Mouse (Mus musculus): ENCODE results near the gene Kank2. TPM values are rescaled to one million over a fixed set of nuclear protein-coding genes. Genes with fewer than 3 reads are reported as not detected.

Kank2 gene
- polyA plus RNA-seq, 1 experiment from 2014 or later, result 19.9 TPM

DNA sequence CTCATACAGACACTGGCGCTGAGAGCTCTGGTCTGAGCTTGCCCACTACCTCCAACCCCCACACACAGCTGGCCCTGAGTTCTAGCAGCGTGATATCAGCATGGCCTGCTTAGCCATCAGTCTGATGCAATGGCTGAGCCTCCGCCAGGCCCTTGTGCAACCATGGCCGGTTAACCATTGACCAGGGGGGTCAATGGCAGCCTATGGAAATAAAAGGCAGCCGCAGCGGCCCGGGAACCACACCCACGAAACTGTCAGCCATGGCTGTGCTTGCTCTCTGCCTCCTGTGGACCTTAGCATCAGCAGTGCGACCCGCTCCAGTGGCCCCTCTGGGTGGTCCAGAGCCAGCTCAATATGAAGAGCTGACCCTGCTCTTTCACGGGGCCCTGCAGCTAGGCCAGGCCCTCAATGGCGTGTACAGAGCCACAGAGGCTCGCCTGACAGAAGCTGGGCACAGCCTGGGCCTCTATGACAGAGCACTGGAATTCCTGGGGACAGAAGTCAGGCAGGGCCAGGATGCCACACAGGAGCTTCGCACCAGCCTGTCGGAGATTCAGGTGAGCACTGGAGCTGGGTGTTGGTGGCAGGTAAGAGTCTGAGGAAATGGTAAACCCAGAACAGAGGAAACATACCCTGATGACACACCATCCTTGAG, 36.8 kb upstream of the Kank2 start, which contains the start of gene Angptl8:
Gene Angptl8, plus strand, starts transcription at position 253 of the 655 bp plus-strand sequence.
- Histone ChIP-seq H3K4me3 (replicated peaks) (no peak within 1 kb of the TSS), H3K4me1 (replicated peaks) (no peaks in the 10 kb centered on the region), H3K4me2 (no peak within 1 kb of the TSS), H3K27me3 (no peaks in the 10 kb centered on the region), H3K27ac (no peak within 1 kb of the TSS), H3K9ac (replicated peaks) (no peak within 1 kb of the TSS), H3K9me3 (no peaks in the 10 kb centered on the region), H3K36me3 (peaks cover 92% of the 10 kb centered on the region)
- WGBS, result 91% methylated on average over 15 of the region's 15 CpGs
- ATAC-seq (ENCODE audit: insufficient number of reproducible peaks, insufficient read depth, low FRiP score, low TSS enrichment, low read depth), result no peak

DNA sequence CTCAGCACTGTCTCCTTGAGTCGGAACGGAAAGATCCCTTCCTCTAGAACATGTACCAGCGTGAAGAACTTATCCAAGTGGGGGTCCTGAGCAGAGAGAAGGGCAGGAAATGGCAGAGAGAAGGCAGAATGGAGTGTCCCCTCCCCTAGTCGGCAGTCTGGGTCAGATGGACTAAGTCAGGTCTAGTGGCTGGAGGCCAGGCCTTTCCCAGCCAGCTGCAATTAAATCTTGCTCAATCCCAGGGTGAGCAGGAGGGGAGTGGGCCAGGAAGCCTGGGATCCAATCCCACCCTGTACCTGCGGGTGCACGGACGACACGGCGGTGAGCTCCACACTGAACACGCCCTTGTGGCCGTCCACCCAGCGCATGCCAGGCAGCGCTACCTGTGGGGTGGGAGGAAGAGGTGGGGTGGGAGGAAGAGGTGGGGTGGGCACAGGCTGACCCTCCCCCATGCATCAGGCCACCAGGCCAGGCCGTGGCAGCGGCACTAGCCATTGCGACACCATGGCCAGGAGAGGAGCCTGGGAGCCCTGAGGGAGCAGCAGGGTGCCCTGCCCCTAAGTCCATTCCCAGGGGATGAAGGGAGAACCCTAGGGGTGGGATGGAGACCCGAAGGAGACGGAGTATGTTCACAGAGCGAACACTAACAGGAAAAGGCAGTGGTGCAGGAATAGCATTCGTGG, 33.2 kb upstream of the Kank2 start:
- no peak overlapping the region for H3K4me3 ChIP-seq (replicated peaks)
- no peak for ATAC-seq (ENCODE audit: insufficient number of reproducible peaks, insufficient read depth, low FRiP score, low TSS enrichment, low read depth)
- H3K9ac ChIP-seq (replicated peaks), result 0 out of 2 replicates have a peak overlapping the region, but pooled peaks have one; percentile 27
- H3K4me2 ChIP-seq, result no peak overlapping the region
- H3K4me1 ChIP-seq (replicated peaks), result no peaks in the 10 kb centered on the region
- H3K27ac ChIP-seq, result no peak overlapping the region
- H3K27me3 ChIP-seq, result no peaks in the 10 kb centered on the region
- no peaks in the 10 kb centered on the region for H3K9me3 ChIP-seq
- WGBS, result 89% methylated on average over 20 of the region's 20 CpGs
- peaks cover 93% of the 10 kb centered on the region for H3K36me3 ChIP-seq

DNA sequence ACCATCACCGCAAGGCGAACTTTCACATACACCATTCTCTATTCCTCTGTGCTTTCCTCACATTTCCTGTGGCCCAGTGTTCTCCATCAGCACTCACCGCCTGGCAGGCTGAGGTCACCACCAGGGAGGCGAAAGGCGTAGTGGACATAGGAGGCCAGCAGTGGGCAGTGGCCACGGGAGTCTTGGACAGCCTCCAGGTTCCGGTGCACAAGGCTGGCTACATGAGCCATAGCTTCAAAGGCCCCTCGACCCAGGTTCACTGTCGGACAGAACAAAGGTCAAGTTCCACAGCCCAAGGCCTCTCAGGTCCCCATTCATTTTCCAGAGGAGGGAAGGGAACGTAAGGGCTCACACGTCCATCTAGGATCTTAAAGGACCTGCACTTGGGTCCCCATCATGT, 32.4 kb upstream of the Kank2 start:
- H3K27ac ChIP-seq, result no peak overlapping the region
- no peaks in the 10 kb centered on the region for H3K9me3 ChIP-seq
- no peak overlapping the region for H3K4me2 ChIP-seq
- H3K9ac ChIP-seq (replicated peaks), result no peak overlapping the region
- 86% methylated on average over 11 of the region's 11 CpGs for WGBS
- H3K27me3 ChIP-seq, result no peaks in the 10 kb centered on the region
- no peak overlapping the region for H3K4me3 ChIP-seq (replicated peaks)
- peaks cover 89% of the 10 kb centered on the region for H3K36me3 ChIP-seq
- no peaks in the 10 kb centered on the region for H3K4me1 ChIP-seq (replicated peaks)
- no peak for ATAC-seq (ENCODE audit: insufficient number of reproducible peaks, insufficient read depth, low FRiP score, low TSS enrichment, low read depth)

DNA sequence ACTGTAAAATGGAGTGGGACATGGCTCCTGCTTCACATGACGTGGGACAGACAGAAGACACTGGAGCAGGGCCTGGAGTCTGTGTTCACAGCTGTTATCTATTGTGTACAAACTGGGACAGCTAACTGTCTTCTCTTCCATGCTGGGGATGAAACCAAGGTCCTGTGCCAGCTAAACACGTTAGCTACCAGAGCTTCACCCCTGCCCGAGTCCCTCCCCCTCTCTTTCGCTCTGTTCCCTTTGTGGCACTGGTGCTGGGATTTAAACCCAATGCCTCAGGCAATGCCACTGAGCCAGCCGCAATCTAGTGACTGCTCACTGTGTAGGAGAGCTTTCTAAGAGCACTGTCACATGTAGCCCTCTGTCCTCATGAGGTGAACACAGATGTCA, 31.9 kb upstream of the Kank2 start:
- Histone ChIP-seq H3K27ac (no peak overlapping the region), H3K9ac (replicated peaks) (no peak overlapping the region), H3K4me2 (no peak overlapping the region), H3K27me3 (no peaks in the 10 kb centered on the region), H3K9me3 (no peaks in the 10 kb centered on the region), H3K4me3 (replicated peaks) (no peak overlapping the region), H3K4me1 (replicated peaks) (no peaks in the 10 kb centered on the region), H3K36me3 (peaks cover 87% of the 10 kb centered on the region)
- WGBS, result 89% methylated on average over 5 of the region's 5 CpGs
- no peak for ATAC-seq (ENCODE audit: insufficient number of reproducible peaks, insufficient read depth, low FRiP score, low TSS enrichment, low read depth)

DNA sequence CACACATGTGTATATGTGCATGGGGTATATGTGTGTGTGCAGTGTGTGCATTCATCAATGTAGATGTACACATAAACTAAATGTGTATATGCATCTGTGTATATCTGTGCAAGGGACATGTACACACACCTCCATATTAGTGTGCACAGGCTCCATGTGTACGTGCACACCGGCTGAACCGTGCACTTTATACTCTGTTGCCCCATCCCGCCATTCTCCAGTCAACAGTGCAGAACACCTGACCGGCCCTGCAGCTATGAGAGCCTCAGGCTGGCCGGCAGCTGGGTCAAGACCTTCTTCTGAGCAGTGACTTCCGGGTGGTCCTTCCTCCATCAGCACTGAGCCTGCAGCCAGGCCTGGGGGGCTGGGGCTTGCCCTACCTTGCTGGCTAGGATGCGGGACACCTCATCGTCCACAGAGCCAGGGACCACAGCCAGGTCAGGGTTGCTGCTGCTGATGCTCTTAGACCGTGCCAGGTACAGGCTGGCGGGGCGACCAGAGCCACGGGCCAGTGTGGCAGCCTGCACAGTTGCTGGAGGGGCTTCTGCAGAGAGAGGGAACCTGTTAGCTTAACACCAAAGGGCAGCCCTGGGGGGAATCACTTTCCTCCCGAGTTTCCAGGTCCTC, 31.4 kb upstream of the Kank2 start:
- H3K4me1 ChIP-seq (replicated peaks), result no peaks in the 10 kb centered on the region
- H3K9ac ChIP-seq (replicated peaks), result no peak overlapping the region
- H3K27ac ChIP-seq, result no peak overlapping the region
- H3K9me3 ChIP-seq, result no peaks in the 10 kb centered on the region
- H3K27me3 ChIP-seq, result no peaks in the 10 kb centered on the region
- H3K4me2 ChIP-seq, result no peak overlapping the region
- ATAC-seq (ENCODE audit: insufficient number of reproducible peaks, insufficient read depth, low FRiP score, low TSS enrichment, low read depth), result no peak
- peaks cover 87% of the 10 kb centered on the region for H3K36me3 ChIP-seq
- WGBS, result 91% methylated on average over 14 of the region's 14 CpGs
- H3K4me3 ChIP-seq (replicated peaks), result no peak overlapping the region

DNA sequence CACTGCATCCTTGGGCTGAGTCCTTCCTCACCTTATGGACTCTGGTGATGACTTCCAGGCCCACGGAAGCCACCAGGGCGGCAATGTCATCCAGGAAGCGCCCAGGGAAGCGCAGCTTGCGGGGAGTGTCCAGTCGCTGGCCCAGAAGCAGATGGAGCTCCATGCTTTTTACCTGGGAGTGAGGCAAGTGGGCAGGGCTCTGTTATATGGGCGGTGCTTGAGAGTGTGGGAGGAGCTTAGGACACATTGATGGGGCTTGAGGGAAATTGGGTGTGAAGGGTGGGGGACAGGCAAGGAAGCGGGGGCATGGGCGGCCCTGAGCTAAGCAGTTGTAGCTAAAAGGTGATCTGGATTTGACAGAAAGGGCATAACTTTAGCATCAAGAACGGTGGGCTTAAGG, 25.8 kb upstream of the Kank2 start:
- 61% methylated on average over 10 of the region's 10 CpGs for WGBS
- Histone ChIP-seq H3K4me2 (no peak overlapping the region), H3K9me3 (no peaks in the 10 kb centered on the region), H3K4me3 (replicated peaks) (no peak overlapping the region), H3K27ac (no peak overlapping the region), H3K36me3 (peaks cover 72% of the 10 kb centered on the region), H3K27me3 (no peaks in the 10 kb centered on the region), H3K9ac (replicated peaks) (no peak overlapping the region), H3K4me1 (replicated peaks) (no peaks in the 10 kb centered on the region)
- ATAC-seq (ENCODE audit: insufficient number of reproducible peaks, insufficient read depth, low FRiP score, low TSS enrichment, low read depth), result no peak

DNA sequence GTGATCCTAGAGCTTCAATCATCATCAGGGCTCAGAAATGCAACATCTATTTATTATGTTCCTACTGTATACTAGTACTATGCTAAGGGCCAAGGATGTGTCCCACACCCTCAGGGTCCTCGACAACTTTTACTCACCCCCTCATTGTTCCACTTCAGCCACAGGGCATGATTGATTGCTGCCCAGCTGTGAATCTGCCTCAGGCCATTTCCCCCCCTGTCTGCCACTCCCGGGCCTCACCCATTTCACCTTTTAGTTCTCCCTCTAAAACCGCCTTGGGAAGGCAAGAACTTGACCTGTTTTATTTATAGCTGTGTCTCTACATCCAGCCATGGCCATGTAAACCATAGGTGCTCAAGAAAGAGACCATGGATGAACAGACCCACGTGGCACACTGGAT, 25.4 kb upstream of the Kank2 start:
- 62% methylated on average over 4 of the region's 4 CpGs for WGBS

DNA sequence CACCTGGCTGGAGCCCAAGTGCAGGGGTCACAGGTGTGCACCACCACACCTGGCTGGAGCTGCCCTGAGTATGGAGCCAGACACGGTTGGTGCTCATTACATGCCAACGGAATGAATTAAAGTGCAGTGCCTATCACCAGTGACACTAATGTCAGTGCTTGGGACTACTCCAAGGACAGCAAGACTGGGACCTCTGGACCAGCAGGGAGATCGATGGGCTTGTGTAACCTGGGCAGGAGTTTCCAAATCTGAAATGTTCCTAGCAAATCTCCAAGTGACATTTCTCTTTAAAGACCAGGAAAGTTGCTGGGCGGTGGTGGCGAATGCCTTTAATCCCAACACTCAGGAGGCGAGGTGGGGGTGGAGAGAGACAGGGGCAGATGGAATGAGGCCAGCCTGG, 24.1 kb upstream of the Kank2 start:
- Histone ChIP-seq H3K4me1 (replicated peaks) (no peaks in the 10 kb centered on the region), H3K9ac (replicated peaks) (no peak overlapping the region), H3K9me3 (no peaks in the 10 kb centered on the region), H3K27ac (no peak overlapping the region), H3K36me3 (peaks cover 72% of the 10 kb centered on the region), H3K4me2 (no peak overlapping the region), H3K27me3 (no peaks in the 10 kb centered on the region), H3K4me3 (replicated peaks) (no peak overlapping the region)
- 82% methylated on average over 6 of the region's 6 CpGs for WGBS
- ATAC-seq (ENCODE audit: insufficient number of reproducible peaks, insufficient read depth, low FRiP score, low TSS enrichment, low read depth), result no peak

More for the DNA sequence above, 25.4 kb upstream of the Kank2 start:
- Histone ChIP-seq H3K9ac (replicated peaks) (no peak overlapping the region), H3K9me3 (no peaks in the 10 kb centered on the region), H3K4me1 (replicated peaks) (no peaks in the 10 kb centered on the region), H3K4me3 (replicated peaks) (no peak overlapping the region), H3K4me2 (no peak overlapping the region), H3K27ac (no peak overlapping the region), H3K36me3 (peaks cover 72% of the 10 kb centered on the region), H3K27me3 (no peaks in the 10 kb centered on the region)
- ATAC-seq (ENCODE audit: insufficient number of reproducible peaks, insufficient read depth, low FRiP score, low TSS enrichment, low read depth), result no peak

DNA sequence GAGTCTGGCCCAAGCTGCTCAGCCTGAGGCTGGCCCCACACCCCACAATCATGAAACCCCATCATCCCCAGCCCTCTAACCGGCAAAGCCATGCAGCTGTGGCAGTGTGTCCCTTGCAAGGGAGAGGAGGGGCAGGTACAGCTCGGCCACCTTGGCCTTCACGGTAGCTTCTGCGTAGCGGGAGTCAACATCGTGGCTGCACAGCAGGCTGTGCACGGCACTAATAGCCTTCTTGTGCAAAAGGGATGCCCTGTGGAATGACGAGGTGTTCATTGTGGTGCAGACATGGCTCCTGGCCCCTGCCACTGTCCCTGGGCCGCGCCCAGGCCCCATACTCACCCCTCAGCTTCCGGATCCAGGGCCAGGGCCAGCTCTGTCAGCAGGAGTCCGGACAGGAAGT, 21.6 kb upstream of the Kank2 start:
- Histone ChIP-seq H3K4me3 (replicated peaks) (no peak overlapping the region), H3K4me1 (replicated peaks) (no peaks in the 10 kb centered on the region), H3K9me3 (no peaks in the 10 kb centered on the region), H3K27ac (no peak overlapping the region), H3K9ac (replicated peaks) (0 out of 2 replicates have a peak overlapping the region, but pooled peaks have one; percentile 14), H3K4me2 (no peak overlapping the region), H3K36me3 (peaks cover 81% of the 10 kb centered on the region), H3K27me3 (no peaks in the 10 kb centered on the region)
- 84% methylated on average over 12 of the region's 12 CpGs for WGBS
- ATAC-seq (ENCODE audit: insufficient number of reproducible peaks, insufficient read depth, low FRiP score, low TSS enrichment, low read depth), result no peak

DNA sequence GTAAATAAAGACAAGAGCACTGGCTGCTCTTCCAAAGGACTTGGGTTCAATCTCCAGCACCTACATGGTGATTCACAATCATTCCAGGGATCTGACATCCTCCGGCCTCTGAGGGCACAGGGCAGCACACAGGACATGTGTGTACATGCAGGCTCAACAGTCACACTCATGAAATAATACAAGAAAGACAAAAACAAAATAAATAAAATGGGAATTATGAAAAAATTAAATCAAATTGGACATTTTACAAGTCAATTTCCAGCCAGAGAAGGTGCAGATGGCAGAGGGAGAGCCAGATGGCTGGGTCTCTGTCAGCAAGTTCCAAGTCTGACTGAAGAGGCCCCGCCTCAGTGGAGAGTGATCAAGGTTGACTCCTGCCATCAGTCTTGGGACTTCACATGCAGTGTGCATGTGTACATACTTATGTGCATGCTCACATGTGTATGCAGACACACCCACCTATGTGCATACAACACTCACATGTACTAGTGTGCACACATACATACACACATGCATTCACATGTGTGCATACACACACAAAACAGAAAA, 20.7 kb upstream of the Kank2 start:
- Histone ChIP-seq H3K27ac (no peak overlapping the region), H3K27me3 (no peaks in the 10 kb centered on the region), H3K36me3 (peaks cover 81% of the 10 kb centered on the region), H3K9me3 (no peaks in the 10 kb centered on the region), H3K4me2 (no peak overlapping the region), H3K4me3 (replicated peaks) (no peak overlapping the region), H3K9ac (replicated peaks) (no peak overlapping the region), H3K4me1 (replicated peaks) (no peaks in the 10 kb centered on the region)
- WGBS, result 91% methylated on average over 2 of the region's 2 CpGs
- no peak for ATAC-seq (ENCODE audit: insufficient number of reproducible peaks, insufficient read depth, low FRiP score, low TSS enrichment, low read depth)

DNA sequence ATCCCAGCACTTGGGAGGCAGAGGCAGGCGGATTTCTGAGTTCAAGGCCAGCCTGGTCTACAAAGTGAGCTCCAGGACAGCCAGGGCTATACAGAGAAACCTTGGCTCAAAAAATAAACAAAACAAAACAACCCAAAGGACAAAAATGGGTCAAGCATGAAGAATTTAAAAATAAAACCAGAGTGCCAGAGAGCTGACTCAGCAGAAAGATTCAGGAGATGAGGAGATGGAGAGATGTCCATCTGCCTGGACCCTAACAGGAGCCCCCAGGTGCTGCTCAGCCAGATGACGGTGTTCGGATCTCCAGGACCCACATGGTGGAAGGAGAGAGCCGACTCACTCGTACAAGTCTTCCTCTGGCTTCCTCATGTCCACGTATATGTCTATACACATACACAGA, 20.0 kb upstream of the Kank2 start:
- Histone ChIP-seq H3K36me3 (peaks cover 81% of the 10 kb centered on the region), H3K9me3 (no peaks in the 10 kb centered on the region), H3K4me1 (replicated peaks) (no peaks in the 10 kb centered on the region), H3K4me2 (no peak overlapping the region), H3K4me3 (replicated peaks) (no peak overlapping the region), H3K27me3 (no peaks in the 10 kb centered on the region), H3K27ac (no peak overlapping the region), H3K9ac (replicated peaks) (no peak overlapping the region)
- no peak for ATAC-seq (ENCODE audit: insufficient number of reproducible peaks, insufficient read depth, low FRiP score, low TSS enrichment, low read depth)
- WGBS, result 92% methylated on average over 6 of the region's 6 CpGs

All from limb, embryonic 12.5 days (tissue).